Mouse (Mus musculus) bone marrow, adult 2 months (tissue): ENCODE measurements around the gene Hoxa5.

Experiments
- CTCF ChIP-seq: fragments of 200-500 bp; IDR thresholded peaks from 2 replicates; pipeline ENCODE4 v1.5.1; 2011; ENCODE audit warnings: low read length, control low read depth; ENCODE audit not compliant: control insufficient read depth, insufficient read depth
- POLR2A ChIP-seq: fragments of 200-500 bp; IDR thresholded peaks from 2 replicates; pipeline ENCODE4 v1.6.1; 2011; ENCODE audit warnings: low read depth, mild to moderate bottlenecking, control low read depth, low read length, borderline replicate concordance; ENCODE audit not compliant: control insufficient read depth

DNA sequence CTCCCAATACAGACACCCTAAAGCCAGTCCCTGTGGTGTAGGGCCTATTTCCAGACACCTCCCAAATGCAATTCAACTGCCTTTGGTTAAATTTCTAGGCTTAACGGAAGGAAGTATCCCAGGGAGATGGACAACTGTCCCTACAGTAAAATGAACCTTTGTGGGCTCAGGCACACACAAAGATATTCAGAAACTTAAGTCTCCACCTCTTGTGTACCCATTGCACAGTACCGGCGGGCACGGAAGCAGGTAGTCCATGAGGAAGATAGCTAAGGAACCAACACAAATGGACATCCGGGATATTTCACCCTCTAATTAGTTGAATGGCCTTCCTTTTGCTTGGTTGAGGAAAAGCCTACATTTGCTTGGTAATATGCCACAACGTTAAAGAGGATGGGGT, 28.0 kb downstream of the Hoxa5 start:
- TF ChIP-seq CTCF (no peak), POLR2A (no peak)
